Mouse (Mus musculus) central nervous system, embryonic 11.5 days (tissue): ENCODE measurements around the gene Hoxa13. TPM values are rescaled to one million over a fixed set of nuclear protein-coding genes. Genes with fewer than 3 reads are reported as not detected.

ENCODE experiments used
- polyA plus RNA-seq: library from polyadenylated mRNA; depleted of rRNA; stranded (reverse); fragments of >200 nt; gene quantifications from 2 replicates; pipeline ENCODE4 v1.2.3, GENCODE M21; 2012; rRNA removed

The Hoxa13 gene
- polyA plus RNA-seq, result 0.05 and 2.5 TPM in 2 replicates

DNA sequence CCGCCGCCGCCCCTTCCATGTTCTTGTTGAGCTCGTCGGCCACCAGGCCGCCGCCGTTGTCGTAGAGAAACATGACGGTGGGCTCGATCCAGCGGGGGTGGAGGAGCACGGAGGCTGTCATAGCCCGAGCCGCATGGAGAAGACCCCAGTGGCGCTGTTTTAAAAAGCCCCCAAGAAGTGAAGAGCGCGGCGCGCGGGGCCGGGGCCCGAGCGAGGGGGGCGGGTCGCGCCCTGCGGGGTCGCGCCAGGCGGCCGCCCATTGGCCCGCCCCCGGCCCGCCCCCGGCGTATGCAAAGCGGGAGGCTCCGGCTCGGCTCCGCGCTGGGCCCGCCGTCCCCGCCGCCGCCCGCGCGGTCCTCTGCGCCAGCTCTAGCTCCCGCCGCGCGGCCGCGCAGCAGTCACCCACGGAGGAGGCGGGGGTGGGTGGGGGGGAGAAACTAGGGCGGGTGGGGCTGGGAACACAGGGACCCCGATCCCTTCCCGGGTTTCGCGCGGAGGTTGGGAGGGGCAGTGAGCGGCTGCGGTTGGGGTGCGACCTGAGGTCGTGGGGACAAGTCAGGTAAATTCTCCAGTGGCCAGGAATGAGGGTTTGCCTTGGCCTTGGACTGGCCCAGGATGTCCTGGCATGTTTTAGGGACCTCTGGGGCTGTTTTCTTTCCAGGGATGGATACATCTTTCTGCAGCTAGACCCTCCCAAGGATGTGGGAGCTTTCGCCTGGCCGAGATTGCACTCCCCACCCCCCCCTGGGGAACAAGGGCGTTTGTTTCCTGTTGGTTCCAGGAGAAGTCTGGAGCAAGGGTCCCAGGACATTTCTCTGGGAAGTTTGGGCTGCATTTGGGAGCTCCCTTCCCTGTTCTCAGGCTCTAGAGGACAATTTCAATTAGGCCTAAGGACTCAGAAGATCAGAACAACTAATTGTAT is at the start of gene Hoxa13:
TSS of gene Hoxa13 (minus strand) at position 227 of the 922 bp plus-strand sequence.

DNA sequence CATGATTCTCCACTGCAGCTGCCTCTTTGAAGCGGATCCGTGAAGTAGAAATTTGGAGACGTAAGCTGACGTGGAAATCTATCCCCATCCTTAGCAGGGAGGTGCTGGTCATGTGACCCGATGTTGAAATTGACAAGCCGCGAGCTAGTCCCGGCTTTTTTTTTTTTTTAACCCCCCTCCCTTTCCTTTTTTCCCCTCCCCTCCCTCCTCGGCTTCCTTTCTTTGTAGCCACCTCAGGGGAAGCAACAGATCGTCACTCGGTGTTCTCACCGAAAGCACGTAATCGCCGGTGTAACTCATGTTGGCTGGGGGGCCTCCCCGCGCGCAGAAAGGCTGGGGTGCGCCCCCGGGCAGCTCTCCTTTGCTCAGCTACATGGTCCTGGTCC is 14.9 kb downstream of the Hoxa13 start, which contains the start of gene Hoxa11:
TSS of gene Hoxa11 (minus strand) at position 54 of the 386 bp plus-strand sequence.

DNA sequence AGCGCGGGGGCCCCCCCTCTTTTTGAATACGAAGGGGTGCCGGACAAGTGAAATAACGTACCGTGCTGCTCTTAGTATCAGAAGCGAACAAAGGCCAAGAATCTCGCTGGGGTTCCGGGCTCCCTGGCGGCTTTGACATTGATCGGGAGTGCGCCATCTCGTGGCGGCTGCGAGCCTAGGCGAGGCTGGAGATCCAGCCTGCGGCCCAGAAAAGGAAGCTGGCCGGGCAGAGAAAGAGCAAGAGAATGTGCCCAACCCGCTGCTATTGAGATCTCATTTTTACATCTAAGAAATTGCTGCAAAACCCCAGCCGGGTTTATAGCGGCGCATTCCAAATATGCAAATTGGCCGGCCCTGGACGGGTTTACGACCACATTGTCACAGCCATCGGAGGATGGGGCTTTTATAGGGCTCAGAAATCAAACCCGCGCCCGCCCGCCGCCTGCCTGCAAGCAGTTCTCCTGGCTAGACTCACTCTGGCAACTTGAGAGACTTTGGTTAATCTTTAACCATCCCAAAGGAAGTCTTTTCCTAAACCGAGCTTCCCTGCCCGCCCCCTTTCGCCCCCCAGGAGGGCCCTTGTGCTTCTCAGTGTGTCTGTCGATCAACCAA is 20.2 kb downstream of the Hoxa13 start, which contains the start of gene Hoxa10:
TSS of gene Hoxa10 (minus strand) at position 466 of the 612 bp plus-strand sequence.

DNA sequence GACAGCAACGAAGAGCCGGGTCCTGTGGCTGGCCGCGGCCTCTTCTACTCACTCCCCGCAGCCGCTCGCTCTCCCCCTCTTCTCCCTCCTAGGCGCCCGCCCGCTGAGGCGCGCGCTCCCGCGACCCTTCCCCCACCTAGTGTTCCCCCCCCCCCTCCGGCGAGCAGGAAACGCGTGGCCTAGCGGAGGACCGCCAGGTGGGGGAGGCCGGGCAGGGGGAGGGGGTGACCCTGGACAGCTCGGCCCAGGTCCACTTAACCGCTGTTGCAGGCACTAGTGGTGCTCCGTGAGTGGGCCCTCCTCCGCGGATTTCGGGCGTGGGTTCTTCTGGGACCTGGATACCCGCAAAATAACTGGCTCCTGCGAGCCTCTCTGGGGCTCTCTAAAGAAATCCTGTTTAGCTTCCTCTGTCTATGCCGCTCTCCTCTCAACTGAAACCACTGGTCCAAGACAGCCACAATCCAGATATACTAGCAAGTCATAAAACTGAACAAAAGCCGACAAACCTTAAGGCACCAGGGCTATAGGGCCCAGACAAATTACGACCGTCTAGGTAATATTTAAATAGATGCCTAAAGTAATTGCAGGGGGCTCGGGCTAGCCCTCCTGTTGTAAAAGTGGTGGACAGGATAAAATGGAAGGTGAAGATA is 30.0 kb downstream of the Hoxa13 start, which contains the start of gene Hoxa9:
TSS of gene Hoxa9 (minus strand) at position 574 of the 650 bp plus-strand sequence.

DNA sequence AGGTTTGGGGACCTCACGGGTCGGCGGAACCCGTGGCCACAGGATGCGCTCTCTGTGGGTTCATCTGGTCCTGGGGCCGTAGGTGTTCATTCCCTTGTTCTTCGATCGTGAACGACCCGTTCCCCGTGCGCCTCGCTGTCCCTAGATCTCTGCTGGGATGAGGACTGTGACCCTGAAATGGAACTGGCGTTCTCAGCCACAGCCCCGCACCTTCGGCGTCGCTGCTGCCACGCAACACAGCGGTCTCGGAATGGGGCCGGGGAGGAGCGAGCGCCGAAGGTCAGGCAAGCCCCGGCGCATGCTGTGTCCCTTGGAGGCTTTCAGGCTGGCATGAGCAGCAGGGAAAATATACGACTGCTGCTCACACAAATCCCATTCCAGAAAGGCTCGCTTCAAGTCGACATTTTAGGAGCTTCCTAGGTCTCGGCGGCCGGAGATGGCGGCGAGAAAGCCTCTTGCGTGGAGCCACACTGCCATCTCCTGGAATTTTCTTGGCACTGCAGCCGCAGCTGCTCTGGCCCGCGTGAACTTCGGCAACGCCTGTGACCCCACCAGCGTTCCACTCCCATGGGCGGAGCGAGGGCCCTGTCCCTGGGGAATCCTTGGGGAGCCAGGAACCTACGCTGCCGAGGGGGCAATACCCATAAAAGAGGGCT is 39.2 kb downstream of the Hoxa13 start, which contains the start of gene Hoxa7:
TSS of gene Hoxa7 (minus strand) at position 518 of the 656 bp plus-strand sequence.

DNA sequence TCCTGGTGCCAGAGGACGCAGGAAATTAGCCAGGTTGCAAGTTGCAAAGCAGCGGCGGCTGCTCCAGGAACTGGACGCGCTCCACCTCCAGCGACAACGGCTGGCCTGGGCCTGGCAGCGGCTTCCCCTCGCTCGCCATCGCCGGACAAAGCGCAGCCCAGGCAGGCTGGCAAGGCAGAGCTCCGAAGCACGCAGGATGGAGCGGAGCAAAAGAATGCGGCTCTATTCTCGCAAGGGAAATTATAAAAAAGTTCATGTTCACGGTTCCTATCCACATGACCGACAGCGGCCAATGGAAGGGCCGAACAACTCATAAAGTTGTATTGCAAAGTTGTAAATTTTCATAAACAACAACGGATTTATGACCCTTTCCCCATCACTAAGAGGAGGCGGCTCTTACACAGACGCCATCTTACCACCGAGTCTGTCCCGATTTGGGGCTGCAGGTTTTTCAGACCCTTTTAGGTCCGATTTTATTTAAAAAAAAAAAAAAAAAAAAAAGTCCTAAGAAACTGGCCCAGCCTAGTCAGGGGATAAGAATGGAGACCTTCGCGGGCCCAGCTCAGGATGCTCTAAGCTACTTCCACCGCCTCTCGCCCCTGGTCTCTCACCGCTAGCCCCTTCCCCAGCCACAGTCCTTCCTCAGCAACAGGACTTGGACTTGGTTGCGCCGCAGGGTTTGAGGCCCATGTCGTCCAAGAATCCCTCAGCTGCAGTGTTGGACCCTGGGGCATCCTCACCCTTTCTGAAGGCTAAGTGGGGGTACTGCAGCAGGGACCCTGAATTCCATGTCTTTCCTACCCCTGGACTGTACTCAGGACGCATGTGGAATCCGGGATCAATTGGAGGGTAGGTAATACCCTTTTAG is 47.3 kb downstream of the Hoxa13 start, which contains the start of the genes Hoxa3 and Gm28308:
TSS of gene Hoxa3 (minus strand) at position 218 of the 868 bp plus-strand sequence.
TSS of gene Gm28308 (minus strand) at position 221 of the 868 bp plus-strand sequence.

DNA sequence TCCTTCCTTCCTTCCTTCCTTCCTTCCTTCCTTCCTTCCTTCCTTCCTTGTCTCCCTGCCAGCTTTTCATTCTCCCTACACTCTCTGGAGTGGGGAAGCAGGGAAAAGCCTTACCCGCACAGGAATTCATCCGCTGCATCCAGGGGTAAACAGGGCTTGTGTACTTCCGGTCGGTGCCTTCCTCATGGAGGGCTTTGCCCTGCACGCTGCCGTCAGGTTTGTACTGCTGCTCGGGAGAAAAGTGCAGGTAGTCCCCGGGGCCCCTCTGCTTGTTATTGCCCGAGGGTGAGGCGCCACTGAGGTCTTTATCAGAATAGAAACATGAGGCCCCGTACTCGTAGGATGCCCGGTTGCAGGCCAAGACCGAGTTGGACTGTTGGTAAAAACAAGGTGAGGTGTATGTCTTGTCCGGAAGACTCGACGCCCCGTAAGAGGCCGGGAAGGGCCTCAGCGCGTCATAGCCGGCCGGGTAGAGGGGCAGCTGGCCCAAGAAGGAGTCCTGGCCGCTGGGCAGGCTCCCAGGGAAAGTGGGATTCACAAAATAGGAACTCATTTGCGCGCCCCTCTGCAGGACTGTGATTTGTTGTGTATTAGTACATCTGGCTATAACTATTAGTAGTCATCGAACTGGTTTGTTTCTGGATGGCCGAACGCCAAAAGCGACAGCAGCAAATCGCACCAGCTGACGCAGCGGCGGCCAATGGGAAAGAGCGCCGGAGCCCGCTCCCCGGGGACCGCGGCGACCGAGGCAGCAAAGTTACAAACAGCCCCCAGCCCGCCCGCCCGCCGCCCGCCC is 52.4 kb downstream of the Hoxa13 start, which contains the start of gene Hoxa6:
TSS of gene Hoxa6 (minus strand) at position 651 of the 796 bp plus-strand sequence.

Other genes starting within 250 kb of the Hoxa13 start
- 6.7 and 17.4 TPM in 2 replicates for gene Skap2, start 248.3 kb downstream of the Hoxa13 start, polyA plus RNA-seq
- gene Hoxa1, start 102.6 kb downstream of the Hoxa13 start, polyA plus RNA-seq, result 0.35 and 2.5 TPM in 2 replicates
- gene Hoxa2, start 96.0 kb downstream of the Hoxa13 start, polyA plus RNA-seq, result 0.83 and 15.3 TPM in 2 replicates
- 0.07 and 1.5 TPM in 2 replicates for gene 5730596B20Rik, start 83.4 kb downstream of the Hoxa13 start, polyA plus RNA-seq
- gene Hoxa4, start 69.1 kb downstream of the Hoxa13 start, polyA plus RNA-seq, result 0.85 and 13.1 TPM in 2 replicates
- 1.9 and 37.9 TPM in 2 replicates for gene Hoxa5, start 56.3 kb downstream of the Hoxa13 start, polyA plus RNA-seq
- gene Hoxa6, start 52.2 kb downstream of the Hoxa13 start, polyA plus RNA-seq, result 0.10 and 10.2 TPM in 2 replicates
- gene Hoxa3, start 47.5 kb downstream of the Hoxa13 start, polyA plus RNA-seq, result 1.2 and 20.2 TPM in 2 replicates
- 3.1 TPM in 1 of 2 replicates, not detected in the other for gene Gm28308, start 47.5 kb downstream of the Hoxa13 start, polyA plus RNA-seq
- 0.77 and 23.7 TPM in 2 replicates for gene Hoxa7, start 39.0 kb downstream of the Hoxa13 start, polyA plus RNA-seq
- gene Hoxa9, start 29.8 kb downstream of the Hoxa13 start, polyA plus RNA-seq, result 1.2 and 40.0 TPM in 2 replicates
- gene Hoxa10, start 20.0 kb downstream of the Hoxa13 start, polyA plus RNA-seq, result 0.36 and 24.7 TPM in 2 replicates
- gene Hoxa11, start 15.1 kb downstream of the Hoxa13 start, polyA plus RNA-seq, result 0.04 and 4.8 TPM in 2 replicates
- 1.4 and 2.0 TPM in 2 replicates for gene Evx1, start 52.6 kb upstream of the Hoxa13 start, polyA plus RNA-seq